Mouse (Mus musculus): ENCODE measurements around the gene Bola1. TPM values are rescaled to one million over a fixed set of nuclear protein-coding genes. Genes with fewer than 3 reads are reported as not detected.

Gene Bola1
- polyA plus RNA-seq, 1 experiment from 2014 or later, result 56.1 TPM

- Histone ChIP-seq H3K4me2 (ENCODE audit: low read length) (peak within 1 kb of the TSS; percentile 97), H3K27me3 (ENCODE audit: control insufficient read depth, insufficient read depth, low read length) (no peaks in the 10 kb centered on the region), H3K9me3 (ENCODE audit: control insufficient read depth, low read length) (no peaks in the 10 kb centered on the region), H3K36me3 (ENCODE audit: control insufficient read depth, insufficient read depth, low read length) (peaks cover 39% of the 10 kb centered on the region), H3K27ac (replicated peaks in 1 of 2; ENCODE audit: control insufficient read depth in 1 of 2, insufficient read depth in 1 of 2, low read depth in 2 of 2, low read length in 2 of 2) (peak within 1 kb of the TSS; percentile 97 to 99), H3K4me1 (ENCODE audit: control insufficient read depth in 2 of 2, insufficient read depth in 2 of 2, low read length in 2 of 2) (peaks cover 14 to 21% of the 10 kb centered on the region in 2 experiments), H3K4me3 (ENCODE audit: control insufficient read depth in 1 of 2, insufficient read depth in 1 of 2, low read depth in 1 of 2, low read length in 2 of 2) (peak within 1 kb of the TSS; percentile 70 to 83), H3K9ac (ENCODE audit: low read length) (peak within 1 kb of the TSS; percentile 84)
- under 1% methylated on average over 53 of the region's 58 CpGs for WGBS
- peak; percentile 86 for ATAC-seq (ENCODE audit: insufficient number of reproducible peaks, insufficient read depth, low FRiP score, low read depth)
Measured at GRCm38 (mm10) chr3:96172197-96173178, 47.0 kb downstream of the Bola1 start, which contains the start of gene Sf3b4. Gene Sf3b4 (plus strand): TSS chr3:96172332.

DNA sequence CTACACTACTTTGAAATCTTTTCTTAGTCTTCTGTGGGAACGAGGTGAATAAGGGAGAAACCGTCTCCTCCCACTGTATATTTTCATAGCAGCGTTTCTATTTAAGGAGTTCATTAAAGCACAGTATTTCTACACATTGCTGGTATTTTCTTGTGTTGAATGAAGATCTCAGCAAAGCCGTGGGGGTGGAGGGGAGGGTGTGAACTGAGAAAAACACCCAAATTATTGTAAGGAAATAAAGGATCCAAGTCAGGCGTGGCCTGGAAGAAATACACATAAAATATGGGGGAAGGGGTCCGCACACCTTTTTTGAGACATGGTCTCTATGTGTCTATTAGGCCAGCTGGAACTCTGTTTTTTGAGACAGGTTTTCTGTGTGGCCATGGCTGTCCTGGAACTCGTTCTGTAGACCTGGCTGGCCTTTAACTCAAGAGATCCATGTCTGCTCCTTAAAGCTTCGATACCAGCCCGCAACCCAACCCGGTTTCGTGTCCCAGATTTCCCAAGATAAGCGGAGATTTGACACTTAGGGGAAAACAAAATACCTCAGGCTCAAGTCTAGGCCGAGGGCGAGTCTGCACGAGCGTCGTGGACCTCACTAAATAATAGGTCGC lies 47.8 kb downstream of the Bola1 start:
- Histone ChIP-seq H3K9ac (ENCODE audit: low read length) (peak overlapping the region; percentile 84), H3K27me3 (ENCODE audit: control insufficient read depth, insufficient read depth, low read length) (no peaks in the 10 kb centered on the region), H3K9me3 (ENCODE audit: control insufficient read depth, low read length) (no peaks in the 10 kb centered on the region), H3K36me3 (ENCODE audit: control insufficient read depth, insufficient read depth, low read length) (peaks cover 31% of the 10 kb centered on the region), H3K4me1 (ENCODE audit: control insufficient read depth in 2 of 2, insufficient read depth in 2 of 2, low read length in 2 of 2) (peaks cover 14 to 21% of the 10 kb centered on the region in 2 experiments), H3K27ac (replicated peaks in 1 of 2; ENCODE audit: control insufficient read depth in 1 of 2, insufficient read depth in 1 of 2, low read depth in 2 of 2, low read length in 2 of 2) (peak overlapping the region; percentile 97 to 99), H3K4me3 (ENCODE audit: control insufficient read depth in 1 of 2, insufficient read depth in 1 of 2, low read depth in 1 of 2, low read length in 2 of 2) (peak overlapping the region; percentile 62 to 83), H3K4me2 (ENCODE audit: low read length) (peak overlapping the region; percentile 85)
- WGBS, result 19% methylated on average over 18 of the region's 18 CpGs
- no peak for ATAC-seq (ENCODE audit: insufficient number of reproducible peaks, insufficient read depth, low FRiP score, low read depth)

GRCm38 (mm10) chr3:96170976-96171545 lies 48.4 kb downstream of the Bola1 start:
- Histone ChIP-seq H3K4me2 (ENCODE audit: low read length) (peak overlapping the region; percentile 85), H3K4me1 (ENCODE audit: control insufficient read depth in 2 of 2, insufficient read depth in 2 of 2, low read length in 2 of 2) (peaks cover 14 to 21% of the 10 kb centered on the region in 2 experiments), H3K36me3 (ENCODE audit: control insufficient read depth, insufficient read depth, low read length) (peaks cover 25% of the 10 kb centered on the region), H3K27me3 (ENCODE audit: control insufficient read depth, insufficient read depth, low read length) (no peaks in the 10 kb centered on the region), H3K27ac (replicated peaks in 1 of 2; ENCODE audit: control insufficient read depth in 1 of 2, insufficient read depth in 1 of 2, low read depth in 2 of 2, low read length in 2 of 2) (peak overlapping the region; percentile 97 to 99), H3K9me3 (ENCODE audit: control insufficient read depth, low read length) (no peaks in the 10 kb centered on the region), H3K9ac (ENCODE audit: low read length) (peak overlapping the region; percentile 84), H3K4me3 (ENCODE audit: control insufficient read depth in 1 of 2, insufficient read depth in 1 of 2, low read depth in 1 of 2, low read length in 2 of 2) (peak overlapping the region in 1 of 2 experiments; percentile 83; a peak in 2 of 4 replicates)
- no peak for ATAC-seq (ENCODE audit: insufficient number of reproducible peaks, insufficient read depth, low FRiP score, low read depth)
- WGBS, result 49% methylated on average over 10 of the region's 10 CpGs

- no peak for ATAC-seq (ENCODE audit: insufficient number of reproducible peaks, insufficient read depth, low FRiP score, low read depth)
- peak overlapping the region in 1 of 2 experiments; percentile 99; a peak in 1 of 4 replicates for H3K27ac ChIP-seq (replicated peaks in 1 of 2; ENCODE audit: control insufficient read depth in 1 of 2, insufficient read depth in 1 of 2, low read depth in 2 of 2, low read length in 2 of 2)
- H3K4me1 ChIP-seq (ENCODE audit: control insufficient read depth in 2 of 2, insufficient read depth in 2 of 2, low read length in 2 of 2), result peaks cover 14 to 21% of the 10 kb centered on the region in 2 experiments
- H3K9ac ChIP-seq (ENCODE audit: low read length), result no peak overlapping the region
- H3K27me3 ChIP-seq (ENCODE audit: control insufficient read depth, insufficient read depth, low read length), result no peaks in the 10 kb centered on the region
- no peak overlapping the region for H3K4me2 ChIP-seq (ENCODE audit: low read length)
- H3K36me3 ChIP-seq (ENCODE audit: control insufficient read depth, insufficient read depth, low read length), result peaks cover 17% of the 10 kb centered on the region
- no peak overlapping the region for H3K4me3 ChIP-seq (ENCODE audit: control insufficient read depth in 1 of 2, insufficient read depth in 1 of 2, low read depth in 1 of 2, low read length in 2 of 2)
- WGBS, result 88% methylated on average over 4 of the region's 4 CpGs
- H3K9me3 ChIP-seq (ENCODE audit: control insufficient read depth, low read length), result no peaks in the 10 kb centered on the region
Measured at GRCm38 (mm10) chr3:96170276-96170675, 49.2 kb downstream of the Bola1 start.

DNA sequence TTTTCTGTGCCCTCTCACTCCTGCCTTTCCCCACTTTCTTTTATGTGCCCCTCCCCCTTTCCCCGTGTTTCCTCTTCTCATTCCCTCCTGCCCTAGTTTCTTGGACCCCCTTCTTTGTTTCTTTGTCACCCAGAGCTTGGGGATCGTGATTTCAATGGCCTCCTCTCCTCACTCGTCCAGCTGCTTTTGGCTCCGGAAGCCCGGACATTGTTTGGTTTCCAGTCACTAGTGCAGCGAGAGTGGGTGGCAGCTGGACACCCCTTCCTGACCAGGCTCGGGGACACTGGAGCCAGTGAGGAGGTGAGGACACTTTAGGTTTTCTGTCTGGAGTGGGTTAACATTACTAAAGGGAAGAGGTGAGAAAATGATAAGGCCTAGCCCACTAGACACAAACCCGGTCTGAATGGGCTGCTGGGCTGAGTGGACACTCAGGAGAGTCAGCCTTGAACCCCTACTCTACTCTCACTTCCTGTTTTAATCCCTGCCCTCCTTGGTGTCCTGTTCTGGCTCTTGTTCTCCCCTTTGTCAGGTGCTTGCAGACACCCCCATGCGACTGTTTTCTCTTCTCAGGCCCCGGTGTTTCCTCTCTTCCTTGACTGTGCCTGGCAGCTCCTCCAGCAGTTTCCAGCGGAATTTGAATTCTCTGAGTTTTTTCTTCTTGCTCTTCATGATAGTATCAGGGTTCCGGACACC lies 50.9 kb downstream of the Bola1 start:
- peaks cover 13 to 14% of the 10 kb centered on the region in 2 experiments for H3K4me1 ChIP-seq (ENCODE audit: control insufficient read depth in 2 of 2, insufficient read depth in 2 of 2, low read length in 2 of 2)
- H3K4me3 ChIP-seq (ENCODE audit: control insufficient read depth in 1 of 2, insufficient read depth in 1 of 2, low read depth in 1 of 2, low read length in 2 of 2), result no peak overlapping the region
- no peak overlapping the region for H3K4me2 ChIP-seq (ENCODE audit: low read length)
- no peak overlapping the region for H3K9ac ChIP-seq (ENCODE audit: low read length)
- no peaks in the 10 kb centered on the region for H3K9me3 ChIP-seq (ENCODE audit: control insufficient read depth, low read length)
- no peaks in the 10 kb centered on the region for H3K27me3 ChIP-seq (ENCODE audit: control insufficient read depth, insufficient read depth, low read length)
- ATAC-seq (ENCODE audit: insufficient number of reproducible peaks, insufficient read depth, low FRiP score, low read depth), result no peak
- H3K36me3 ChIP-seq (ENCODE audit: control insufficient read depth, insufficient read depth, low read length), result peaks cover under 1% of the 10 kb centered on the region
- WGBS, result 59% methylated on average over 12 of the region's 12 CpGs
- peak overlapping the region; percentile 35 to 44; a peak in 2 of 4 replicates for H3K27ac ChIP-seq (replicated peaks in 1 of 2; ENCODE audit: control insufficient read depth in 1 of 2, insufficient read depth in 1 of 2, low read depth in 2 of 2, low read length in 2 of 2)

- no peaks in the 10 kb centered on the region for H3K9me3 ChIP-seq (ENCODE audit: control insufficient read depth, low read length)
- WGBS, result 83% methylated on average over 6 of the region's 6 CpGs
- peak overlapping the region; percentile 94 for H3K4me2 ChIP-seq (ENCODE audit: low read length)
- no peak for ATAC-seq (ENCODE audit: insufficient number of reproducible peaks, insufficient read depth, low FRiP score, low read depth)
- H3K9ac ChIP-seq (ENCODE audit: low read length), result no peak overlapping the region
- peaks cover 20 to 25% of the 10 kb centered on the region in 2 experiments for H3K4me1 ChIP-seq (ENCODE audit: control insufficient read depth in 2 of 2, insufficient read depth in 2 of 2, low read length in 2 of 2)
- no peak overlapping the region for H3K27ac ChIP-seq (replicated peaks in 1 of 2; ENCODE audit: control insufficient read depth in 1 of 2, insufficient read depth in 1 of 2, low read depth in 2 of 2, low read length in 2 of 2)
- no peaks in the 10 kb centered on the region for H3K36me3 ChIP-seq (ENCODE audit: control insufficient read depth, insufficient read depth, low read length)
- H3K4me3 ChIP-seq (ENCODE audit: control insufficient read depth in 1 of 2, insufficient read depth in 1 of 2, low read depth in 1 of 2, low read length in 2 of 2), result no peak overlapping the region
- H3K27me3 ChIP-seq (ENCODE audit: control insufficient read depth, insufficient read depth, low read length), result no peaks in the 10 kb centered on the region
Measured at GRCm38 (mm10) chr3:96163040-96163439, 56.5 kb downstream of the Bola1 start.
